Mouse (Mus musculus): Measurements from ENCODE around the gene Clec3a.

GRCm38 (mm10) chr8:114455953-114456352 is 38.1 kb downstream of the Clec3a start:
- no peak for TF ChIP-seq CTCF (IDR thresholded peaks at IDR 0.05; ENCODE audit: borderline replicate concordance, insufficient read depth, low read length)
- TF ChIP-seq POLR2A (IDR thresholded peaks at IDR 0.05; ENCODE audit: low read depth, low read length) = no peak

Measured in embryonic fibroblast, embryonic 13.5 days (primary cell).